Mouse (Mus musculus) MEL (cell line): ENCODE measurements around the gene Ubn1. TPM values are rescaled to one million over a fixed set of nuclear protein-coding genes. Genes with fewer than 3 reads are reported as not detected.

Source experiments
- DNase-seq: peaks from one replicate; pipeline ENCODE4 v3.0.0; 2011; ENCODE audit warnings: low read depth, low spot score
- H3K27ac ChIP-seq: 2 replicates; pipeline ENCODE4 v1.5.1; 2012; ENCODE audit warnings: low read depth, mild to moderate bottlenecking, control low read depth, low read length, moderate library complexity; ENCODE audit not compliant: control insufficient read depth
- H3K27me3 ChIP-seq, 2 experiments: fragments of 150-350 bp in 1 of 2; sonication (generic) in 1 of 2; 2 replicates each; pipeline ENCODE4 v1.6.1; 2012; ENCODE audit warnings: low read length in 2 of 2, mild to moderate bottlenecking in 2 of 2, improper control_type of control experiment in 1 of 2, moderate library complexity in 1 of 2; ENCODE audit not compliant: insufficient read depth in 2 of 2, control insufficient read depth in 1 of 2
- H3K36me3 ChIP-seq, 2 experiments: 2 replicates each; pipeline ENCODE4 v1.6.1; 2012 to 2014; ENCODE audit warnings: low read length in 2 of 2, improper control_type of control experiment in 1 of 2, inconsistent platforms in 1 of 2, mild to moderate bottlenecking in 1 of 2; ENCODE audit not compliant: insufficient read depth in 2 of 2, control insufficient read depth in 1 of 2
- H3K4me1 ChIP-seq, 2 experiments: fragments of 150-350 bp in 1 of 2; sonication (generic) in 1 of 2; 2 replicates each; pipeline ENCODE4 v1.6.1; 2012; ENCODE audit warnings: low read length in 2 of 2, improper control_type of control experiment in 1 of 2, mild to moderate bottlenecking in 1 of 2; ENCODE audit not compliant: insufficient read depth in 2 of 2, control insufficient read depth in 1 of 2
- H3K4me3 ChIP-seq, 2 experiments: fragments of 150-350 bp in 1 of 2; sonication (generic) in 1 of 2; 2 replicates each; pipeline ENCODE4 v1.5.1; 2012; ENCODE audit warnings: low read depth in 2 of 2, low read length in 2 of 2, mild to moderate bottlenecking in 2 of 2, moderate library complexity in 2 of 2, control low read depth in 1 of 2, improper control_type of control experiment in 1 of 2; ENCODE audit not compliant: control insufficient read depth in 1 of 2, insufficient read depth in 1 of 2
- H3K79me2 ChIP-seq: 2 replicates; pipeline ENCODE4 v1.6.1; 2012; ENCODE audit warnings: mild to moderate bottlenecking, low read length, moderate library complexity; ENCODE audit not compliant: control insufficient read depth, poor library complexity, insufficient read depth
- H3K9ac ChIP-seq: 2 replicates; pipeline ENCODE4 v1.6.1; 2012; ENCODE audit warnings: low read depth, mild to moderate bottlenecking, control low read depth, low read length, moderate library complexity; ENCODE audit not compliant: control insufficient read depth, poor library complexity, severe bottlenecking
- H3K9me3 ChIP-seq: fragments of 150-350 bp; sonication (generic); replicated peaks from 2 replicates; pipeline ENCODE4 v1.6.1; 2012; ENCODE audit warnings: mild to moderate bottlenecking, low read length, improper control_type of control experiment, moderate library complexity; ENCODE audit not compliant: insufficient read depth
- CTCF ChIP-seq, 3 experiments: IDR thresholded peaks in 2 of 3; conservative IDR thresholded peaks in 1 of 3; 2 replicates each; pipeline ENCODE4 v1.5.1; 2011 to 2012; ENCODE audit warnings: low read length in 3 of 3, low read depth in 2 of 3, mild to moderate bottlenecking in 2 of 3, improper control_type of control experiment in 1 of 3, inconsistent platforms in 1 of 3, mixed read lengths in 1 of 3, moderate library complexity in 1 of 3; ENCODE audit not compliant: control insufficient read depth in 1 of 3, insufficient read depth in 1 of 3, poor library complexity in 1 of 3, severe bottlenecking in 1 of 3
- EP300 ChIP-seq, 2 experiments: IDR thresholded peaks; 2 replicates each; pipeline ENCODE4 v1.6.1; 2011; ENCODE audit warnings: improper control_type of control experiment in 2 of 2, low read length in 2 of 2, low read depth in 1 of 2, mild to moderate bottlenecking in 1 of 2
- GABPA ChIP-seq: IDR thresholded peaks from 2 replicates; pipeline ENCODE4 v1.6.1; 2012; ENCODE audit warnings: low read depth, mild to moderate bottlenecking, inconsistent platforms, low read length, improper control_type of control experiment, moderate library complexity
- GATA1 ChIP-seq: IDR thresholded peaks from 2 replicates; pipeline ENCODE4 v1.6.1; 2011; ENCODE audit warnings: low read depth, low read length, improper control_type of control experiment
- HCFC1 ChIP-seq: IDR thresholded peaks from 2 replicates; pipeline ENCODE4 v1.6.1; 2012; ENCODE audit warnings: low read depth, mild to moderate bottlenecking, inconsistent platforms, low read length, improper control_type of control experiment, moderate library complexity
- KAT2A ChIP-seq: conservative IDR thresholded peaks from 2 replicates; pipeline ENCODE4 v1.6.1; 2012; ENCODE audit warnings: low read depth, low read length, improper control_type of control experiment, inconsistent platforms
- MAFK ChIP-seq: IDR thresholded peaks from 2 replicates; pipeline ENCODE4 v1.6.1; 2011; ENCODE audit warnings: low read depth, mild to moderate bottlenecking, low read length, improper control_type of control experiment, borderline replicate concordance
- MAZ ChIP-seq: IDR thresholded peaks from 2 replicates; pipeline ENCODE4 v1.6.1; 2012; ENCODE audit warnings: low read depth, mild to moderate bottlenecking, inconsistent platforms, low read length, improper control_type of control experiment
- MEF2A ChIP-seq: IDR thresholded peaks from 2 replicates; pipeline ENCODE4 v1.6.1; 2014; ENCODE audit warnings: low read depth, mild to moderate bottlenecking, inconsistent platforms, low read length, improper control_type of control experiment; ENCODE audit not compliant: poor library complexity, insufficient replicate concordance, severe bottlenecking; ENCODE audit errors: extremely low read depth
- MXI1 ChIP-seq: IDR thresholded peaks from 2 replicates; pipeline ENCODE4 v1.6.1; 2011; ENCODE audit warnings: mild to moderate bottlenecking, low read depth, low read length, improper control_type of control experiment
- NRF1 ChIP-seq: IDR thresholded peaks from 2 replicates; pipeline ENCODE4 v1.6.1; 2014; ENCODE audit warnings: low read depth, mild to moderate bottlenecking, inconsistent platforms, low read length, improper control_type of control experiment, moderate library complexity; ENCODE audit not compliant: poor library complexity, insufficient read depth, severe bottlenecking
- SIN3A ChIP-seq: IDR thresholded peaks from 2 replicates; pipeline ENCODE4 v1.6.1; 2012; ENCODE audit warnings: low read length, improper control_type of control experiment, inconsistent platforms
- TBP ChIP-seq: IDR thresholded peaks from 2 replicates; pipeline ENCODE4 v1.8.0; 2011; ENCODE audit warnings: low read depth, low read length, improper control_type of control experiment
- TCF12 ChIP-seq: IDR thresholded peaks from 2 replicates; pipeline ENCODE4 v1.6.1; 2014; ENCODE audit warnings: low read depth, mild to moderate bottlenecking, inconsistent platforms, low read length, improper control_type of control experiment, moderate library complexity
- ZKSCAN1 ChIP-seq: IDR thresholded peaks from 2 replicates; pipeline ENCODE4 v1.6.1; 2012; ENCODE audit warnings: low read depth, mild to moderate bottlenecking, inconsistent platforms, low read length, improper control_type of control experiment, moderate library complexity
- polyA plus RNA-seq, 2 experiments: library from polyadenylated mRNA; stranded (reverse) in 1 of 2; unstranded in 1 of 2; fragments of >175 nt in 1 of 2; fragments of >200 nt in 1 of 2; gene quantifications; 2 replicates each; pipeline versions ENCODE4 v1.2.1 to v1.2.4; 2012; ENCODE audit warnings: low replicate concordance in 2 of 2, low read depth in 1 of 2; ENCODE audit not compliant: insufficient read length in 2 of 2, insufficient read depth in 1 of 2, missing spikeins in 1 of 2
- total RNA-seq: library from RNA; depleted of rRNA; stranded (reverse); fragments of 300-350 nt; gene quantifications from 2 replicates; pipeline ENCODE4 v1.2.3, GENCODE M21; 2012; rRNA removed

Ubn1 gene
- total and polyA plus RNA-seq, 3 experiments: 18.1 to 34.5 (median 24.9) TPM

DNA sequence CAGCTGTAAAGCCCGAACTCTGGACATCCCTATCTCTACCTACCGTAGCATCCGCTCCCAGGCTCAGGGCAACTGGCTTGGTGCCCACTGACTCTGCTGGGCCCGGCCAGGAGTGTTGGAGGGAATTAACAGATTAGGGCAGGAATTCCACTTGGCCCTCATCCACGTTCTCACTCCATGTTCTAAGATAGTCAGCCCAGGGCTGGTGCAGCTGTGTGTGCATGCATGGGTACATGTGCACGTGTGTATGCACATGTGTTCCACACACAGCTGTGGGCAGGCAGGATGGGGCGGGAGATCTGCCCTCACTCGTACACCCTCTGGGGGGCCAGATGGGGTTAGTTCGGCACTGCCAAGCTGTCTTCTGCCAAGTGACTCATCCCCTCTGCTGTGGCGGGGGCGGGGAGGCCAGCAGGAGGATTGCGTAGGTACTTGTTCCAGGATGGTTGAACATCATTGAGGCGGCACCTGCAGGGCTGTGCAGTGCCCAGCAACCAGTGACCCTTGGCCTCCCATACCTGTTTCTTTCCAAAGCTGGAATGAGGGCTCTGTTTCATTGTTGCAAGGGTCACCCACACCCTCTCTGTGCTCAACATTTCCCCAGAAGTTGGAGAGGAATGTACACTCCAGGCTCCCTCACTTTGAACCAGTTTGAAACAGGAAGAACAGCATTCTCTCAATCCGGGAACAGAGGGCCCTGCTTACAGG is 84.9 kb downstream of the Ubn1 start:
- Histone ChIP-seq H3K9ac (no peak overlapping the region), H3K9me3 (no peaks in the 10 kb centered on the region), H3K27me3 (peaks cover 0 to 2% of the 10 kb centered on the region in 2 experiments; a peak in 2 of 4 replicates), H3K4me3 (no peak overlapping the region), H3K27ac (no peak overlapping the region), H3K36me3 (no peaks in the 10 kb centered on the region), H3K79me2 (no peaks in the 10 kb centered on the region), H3K4me1 (no peaks in the 10 kb centered on the region)
- DNase-seq: peak; percentile 12
- TF ChIP-seq HCFC1: no peak
- no peak for TF ChIP-seq MAFK
- TF ChIP-seq MAZ: no peak
- no peak for TF ChIP-seq EP300 (IDR thresholded peaks at IDR 0.05; ENCODE audit: low read depth in 1 of 2, low read length in 2 of 2)
- TF ChIP-seq, all 39 proteins: peak for 0

GRCm38 (mm10) chr16:5135551-5136261 is 85.8 kb downstream of the Ubn1 start:
- Histone ChIP-seq H3K27me3 (peaks cover 0 to 2% of the 10 kb centered on the region in 2 experiments; a peak in 2 of 4 replicates), H3K9ac (no peak overlapping the region)
- no peak for TF ChIP-seq EP300 (IDR thresholded peaks at IDR 0.05; ENCODE audit: low read depth in 1 of 2, low read length in 2 of 2)
- no peak for TF ChIP-seq ZKSCAN1
- no peak for TF ChIP-seq MEF2A
- TF ChIP-seq MXI1: no peak
- TF ChIP-seq HCFC1: no peak
- TF ChIP-seq GATA1: no peak
- no peak for TF ChIP-seq KAT2A
- TF ChIP-seq SIN3A: no peak
- TF ChIP-seq TBP: no peak
- no peak for TF ChIP-seq NRF1
- TF ChIP-seq CTCF (IDR thresholded peaks at IDR 0.05 in 2 of 3, conservative IDR thresholded peaks at IDR 0.05 in 1 of 3; ENCODE audit: control insufficient read depth in 1 of 3, insufficient read depth in 1 of 3, low read depth in 2 of 3, low read length in 3 of 3, poor library complexity in 1 of 3, severe bottlenecking in 1 of 3): no peak
- no peak for TF ChIP-seq TCF12
- TF ChIP-seq GABPA: no peak

More at GRCm38 (mm10) chr16:5135551-5136261, 85.8 kb downstream of the Ubn1 start:
- Histone ChIP-seq H3K4me1 (no peaks in the 10 kb centered on the region), H3K4me3 (no peak overlapping the region), H3K79me2 (no peaks in the 10 kb centered on the region), H3K9me3 (no peaks in the 10 kb centered on the region), H3K27ac (no peak overlapping the region), H3K36me3 (no peaks in the 10 kb centered on the region)
- no peak for DNase-seq

Other genes with a start within 250 kb of the Ubn1 start
- gene 4930562C15Rik, start 214.6 kb upstream of the Ubn1 start, total RNA-seq: 0.12 TPM in 1 of 2 replicates, not detected in the other
- under 1 TPM in 1 of 2 experiments, not detected in 1; 0.21 TPM for gene 4930562C15Rik, start 214.6 kb upstream of the Ubn1 start, polyA plus RNA-seq
- 2.8 and 4.3 TPM in 2 replicates for gene Ubald1, start 169.7 kb upstream of the Ubn1 start, total RNA-seq
- gene Ubald1, start 169.7 kb upstream of the Ubn1 start, polyA plus RNA-seq: 10 to 100 TPM in 1 of 2 experiments, not detected in 1; 25.6 TPM
- 8.4 and 9.8 TPM in 2 replicates for gene Mgrn1, start 163.8 kb upstream of the Ubn1 start, total RNA-seq
- gene Mgrn1, start 163.8 kb upstream of the Ubn1 start, polyA plus RNA-seq: 10 to 100 TPM in 1 of 2 experiments, not detected in 1; 25.0 TPM
- gene Nudt16l1, start 111.3 kb upstream of the Ubn1 start, total RNA-seq: 34.2 and 41.1 TPM in 2 replicates
- 10 to 100 TPM in 1 of 2 experiments, not detected in 1; 69.3 TPM for gene Nudt16l1, start 111.3 kb upstream of the Ubn1 start, polyA plus RNA-seq
- 19.9 and 27.1 TPM in 2 replicates for gene Anks3, start 85.9 kb upstream of the Ubn1 start, total RNA-seq
- gene Anks3, start 85.9 kb upstream of the Ubn1 start, polyA plus RNA-seq: 10 to 100 TPM in 1 of 2 experiments, not detected in 1; 33.9 TPM
- gene Sept12, start 52.2 kb upstream of the Ubn1 start, total RNA-seq: not detected in 2 replicates
- under 1 TPM in 1 of 2 experiments, not detected in 1; 0.07 TPM for gene Sept12, start 52.2 kb upstream of the Ubn1 start, polyA plus RNA-seq
- not detected in 2 replicates for gene Smim22, start 42.8 kb upstream of the Ubn1 start, total RNA-seq
- gene Smim22, start 42.8 kb upstream of the Ubn1 start, polyA plus RNA-seq: not detected
- 1.7 and 1.9 TPM in 2 replicates for gene Rogdi, start 36.5 kb upstream of the Ubn1 start, total RNA-seq
- gene Rogdi, start 36.5 kb upstream of the Ubn1 start, polyA plus RNA-seq: 10 to 100 TPM in 1 of 2 experiments, not detected in 1; 17.8 TPM
- gene Glyr1, start 194 bp upstream of the Ubn1 start, total RNA-seq: 63.6 and 68.7 TPM in 2 replicates
- 100 to 1,000 TPM in 1 of 2 experiments, 10 to 100 TPM in 1; 44.8 to 103 TPM for gene Glyr1, start 194 bp upstream of the Ubn1 start, polyA plus RNA-seq
- gene Ppl, start 82.4 kb downstream of the Ubn1 start, total RNA-seq: not detected in 2 replicates
- under 1 TPM in 1 of 2 experiments, not detected in 1; 0.01 TPM for gene Ppl, start 82.4 kb downstream of the Ubn1 start, polyA plus RNA-seq
- not detected in 2 replicates for gene Sec14l5, start 97.1 kb downstream of the Ubn1 start, total RNA-seq
- under 1 TPM in 1 of 2 experiments, not detected in 1; 0.03 TPM for gene Sec14l5, start 97.1 kb downstream of the Ubn1 start, polyA plus RNA-seq
- 34.0 and 34.5 TPM in 2 replicates for gene Nagpa, start 154.0 kb downstream of the Ubn1 start, total RNA-seq
- 10 to 100 TPM in 1 of 2 experiments, not detected in 1; 60.5 TPM for gene Nagpa, start 154.0 kb downstream of the Ubn1 start, polyA plus RNA-seq
- not detected in 2 replicates for gene AU021092, start 172.2 kb downstream of the Ubn1 start, total RNA-seq
- gene AU021092, start 172.2 kb downstream of the Ubn1 start, polyA plus RNA-seq: not detected
- 38.2 and 46.4 TPM in 2 replicates for gene Alg1, start 183.6 kb downstream of the Ubn1 start, total RNA-seq
- 10 to 100 TPM in 1 of 2 experiments, not detected in 1; 42.9 TPM for gene Alg1, start 183.6 kb downstream of the Ubn1 start, polyA plus RNA-seq
- 21.4 and 26.4 TPM in 2 replicates for gene Eef2kmt, start 205.9 kb downstream of the Ubn1 start, total RNA-seq
- gene Eef2kmt, start 205.9 kb downstream of the Ubn1 start, polyA plus RNA-seq: 10 to 100 TPM in 1 of 2 experiments, not detected in 1; 48.6 TPM